Comparison of ENCODE assay signal across 10 mouse cellular contexts in genomic region chr6:77222849-77223638, GRCm38 (mm10). TPM values are rescaled to one million over a fixed set of nuclear protein-coding genes. Genes with fewer than 3 reads are reported as not detected.
DNase-seq lines count a peak whose midpoint lies in the region; ATAC-seq and TF ChIP-seq lines count a peak whose summit lies in the region.
"Had no signal": no experiment of that assay in that cellular context is flagged by ENCODE, and none has a peak within 500 bp of the region (broad histone marks: within the 10 kb centered on the region; RNA-seq: fewer than 3 reads in every experiment).

No protein-coding gene starts in this region.

- peak; percentile 11 for DNase-seq in kidney, adult 2 months
- no peak for DNase-seq in kidney, adult 11 months
- peak; percentile 68 for DNase-seq in forebrain, embryonic 14.5 days (ENCODE audit: low spot score)
- peak; percentile 68 to 86 for DNase-seq in layer of hippocampus, postnatal 14 days (ENCODE audit: low spot score in 2 of 2)
- peak; percentile 84 for DNase-seq in right cerebral cortex, adult 18-20 months
- no peak for DNase-seq in spleen, postnatal 4 days (ENCODE audit: low spot score in 2 of 2)
- DNase-seq in limb, embryonic 10.5 days (ENCODE audit: low spot score) = no peak
- DNase-seq in thymus, postnatal 10 days (ENCODE audit: low spot score in 2 of 2) = no peak

- TF ChIP-seq POLR2A in kidney, adult 2 months (IDR thresholded peaks at IDR 0.05; ENCODE audit: low read depth, low read length) = no peak

- WGBS in kidney, adult 2 months = 39% methylated on average over 16 of the region's 16 CpGs
- 21% methylated on average over 16 of the region's 16 CpGs for WGBS in forebrain, embryonic 14.5 days
- 81% methylated on average over 16 of the region's 16 CpGs for WGBS in limb, embryonic 10.5 days

- no peak overlapping the region for H3K27ac ChIP-seq in kidney, adult 2 months (ENCODE audit: insufficient read depth, low read depth, low read length)
- H3K27ac ChIP-seq in forebrain, embryonic 14.5 days (ENCODE audit: low read depth, low read length) = no peak overlapping the region
- no peak overlapping the region for H3K27ac ChIP-seq in limb, embryonic 10.5 days
- H3K27ac ChIP-seq: liver, embryonic 15.5 days had no signal

- H3K36me3 ChIP-seq in kidney, adult 2 months (ENCODE audit: control insufficient read depth, insufficient read depth, low read length) = no peaks in the 10 kb centered on the region
- H3K36me3 ChIP-seq in forebrain, embryonic 14.5 days (ENCODE audit: control insufficient read depth, insufficient read depth, low read length) = no peaks in the 10 kb centered on the region
- no peaks in the 10 kb centered on the region for H3K36me3 ChIP-seq in limb, embryonic 10.5 days
- H3K36me3 ChIP-seq: liver, embryonic 15.5 days had no signal

- H3K9me3 ChIP-seq in forebrain, embryonic 14.5 days (replicated peaks; ENCODE audit: control insufficient read depth, low read length) = no peaks in the 10 kb centered on the region
- H3K9me3 ChIP-seq in limb, embryonic 10.5 days (replicated peaks) = no peaks in the 10 kb centered on the region
- H3K9me3 ChIP-seq: liver, embryonic 15.5 days had no signal

- no peak overlapping the region for H3K4me3 ChIP-seq in kidney, adult 2 months (ENCODE audit: insufficient read depth, low read depth, low read length)
- H3K4me3 ChIP-seq in forebrain, embryonic 14.5 days (ENCODE audit: low read depth, low read length) = no peak overlapping the region
- no peak overlapping the region for H3K4me3 ChIP-seq in limb, embryonic 10.5 days
- H3K4me3 ChIP-seq: liver, embryonic 15.5 days had no signal

- TF ChIP-seq CTCF in kidney, adult 2 months (conservative IDR thresholded peaks at IDR 0.05; ENCODE audit: insufficient read depth, insufficient read length, low read depth, low read length) = no peak

- H3K4me1 ChIP-seq in kidney, adult 2 months (ENCODE audit: control insufficient read depth, insufficient read depth, low read length) = no peaks in the 10 kb centered on the region
- peaks cover 11% of the 10 kb centered on the region for H3K4me1 ChIP-seq in forebrain, embryonic 14.5 days (ENCODE audit: control insufficient read depth, insufficient read depth, low read length)
- H3K4me1 ChIP-seq in limb, embryonic 10.5 days = no peaks in the 10 kb centered on the region
- H3K4me1 ChIP-seq: liver, embryonic 15.5 days had no signal

- peak; percentile 87 for ATAC-seq in forebrain, embryonic 14.5 days

- H3K4me2 ChIP-seq in forebrain, embryonic 14.5 days (ENCODE audit: low read length) = peak overlapping the region; percentile 18; the same call in 1 of the 2 replicates
- H3K4me2 ChIP-seq: liver, embryonic 15.5 days had no signal

- no peak overlapping the region for H3K9ac ChIP-seq in forebrain, embryonic 14.5 days (ENCODE audit: low read length)
- H3K9ac ChIP-seq: liver, embryonic 15.5 days had no signal

- H3K27me3 ChIP-seq in kidney, adult 2 months (replicated peaks; ENCODE audit: control insufficient read depth, insufficient read depth, low read length) = no peaks in the 10 kb centered on the region
- no peaks in the 10 kb centered on the region for H3K27me3 ChIP-seq in forebrain, embryonic 14.5 days (replicated peaks; ENCODE audit: control insufficient read depth, insufficient read depth, low read length)
- peaks cover 70% of the 10 kb centered on the region for H3K27me3 ChIP-seq in limb, embryonic 10.5 days (ENCODE audit: low read depth, poor library complexity, severe bottlenecking)
- H3K27me3 ChIP-seq: liver, embryonic 15.5 days had no signal

RNA-seq across cellular contexts. Expression of gene Lrrtm1, which starts 19.4 kb away (rescaled TPM):
- 0.67 and 0.73 TPM in 2 replicates for polyA plus RNA-seq in kidney, adult 2 months (2012; rRNA removed)
- polyA plus RNA-seq in forebrain, embryonic 14.5 days (2014; fragmentation: Nextera tagmentation; extraction: Ambion mirVana) = 29.6 and 40.2 TPM in 2 replicates
- total RNA-seq in layer of hippocampus, postnatal 14 days (2021) = 100 to 1,000 TPM; 114 to 119 TPM
- polyA plus RNA-seq in limb, embryonic 10.5 days (2016; fragmentation: Nextera tagmentation; extraction: Ambion mirVana) = 2.0 and 2.3 TPM in 2 replicates
- total RNA-seq: heart, adult 18-20 months had no signal

Comparison
In these comparisons a context has a peak if more than half of its experiments do, and no peak if none do; other contexts are left out.
1. DNase-seq: peak in kidney, adult 2 months (single experiment), forebrain, embryonic 14.5 days (single experiment), layer of hippocampus, postnatal 14 days (2 of 2) and right cerebral cortex, adult 18-20 months (single experiment); none in kidney, adult 11 months (single experiment), spleen, postnatal 4 days (0 of 2), limb, embryonic 10.5 days (single experiment) and thymus, postnatal 10 days (0 of 2).